Mouse (Mus musculus) liver, postnatal 0 days (tissue): Measurements from ENCODE around the gene Rb1.

Experiments used
- CTCF ChIP-seq: sonication (generic); IDR thresholded peaks from 2 replicates; pipeline ENCODE4 v1.5.1; 2016; ENCODE audit warnings: antibody characterized with exemption, low read depth
- EP300 ChIP-seq: IDR thresholded peaks from 2 replicates; pipeline ENCODE4 v1.6.1; 2016; ENCODE audit warnings: antibody characterized with exemption, low read depth, mild to moderate bottlenecking

GRCm38 (mm10) chr14:73186875-73187274 is 138.7 kb downstream of the Rb1 start:
- no peak for TF ChIP-seq EP300
- no peak for TF ChIP-seq CTCF
